Mouse (Mus musculus): Measurements from ENCODE around the gene Msh5.

Gene Msh5

GRCm38 (mm10) chr17:35070556-35071229 is 24.1 kb upstream of the Msh5 start:
- no peak for DNase-seq (ENCODE audit: low read depth, low spot score)

GRCm38 (mm10) chr17:35068213-35068914 is 21.8 kb upstream of the Msh5 start:
- DNase-seq (ENCODE audit: low read depth, low spot score), result no peak

- no peak for DNase-seq (ENCODE audit: low read depth, low spot score)
These were observed 19.5 kb upstream of the Msh5 start, which contains the start of gene Mpig6b for GRCm38 (mm10) chr17:35066084-35066483. Gene Mpig6b, minus strand, starts transcription at chr17:35066184.

GRCm38 (mm10) chr17:35064951-35065947 is 18.7 kb upstream of the Msh5 start, which contains the start of gene Ly6g6c:
Gene Ly6g6c, plus strand, starts transcription at chr17:35065388.
- peak; percentile 59 for DNase-seq (ENCODE audit: low read depth, low spot score)

- no peak for DNase-seq (ENCODE audit: low read depth, low spot score)
These were observed 17.9 kb upstream of the Msh5 start for GRCm38 (mm10) chr17:35064378-35064877.

GRCm38 (mm10) chr17:35063466-35063865 is 16.9 kb upstream of the Msh5 start:
- DNase-seq (ENCODE audit: low read depth, low spot score), result no peak

GRCm38 (mm10) chr17:35061299-35061698 is 14.8 kb upstream of the Msh5 start:
- no peak for DNase-seq (ENCODE audit: low read depth, low spot score)

GRCm38 (mm10) chr17:35060737-35061297 is 14.3 kb upstream of the Msh5 start:
- no peak for DNase-seq (ENCODE audit: low read depth, low spot score)

- DNase-seq (ENCODE audit: low read depth, low spot score), result no peak
These were observed 13.5 kb upstream of the Msh5 start for GRCm38 (mm10) chr17:35060071-35060470.

GRCm38 (mm10) chr17:35058911-35059892 is 12.7 kb upstream of the Msh5 start, which contains the start of gene Ddah2:
Gene Ddah2, plus strand, starts transcription at chr17:35059035.
- peak; percentile 94 for DNase-seq (ENCODE audit: low read depth, low spot score)

GRCm38 (mm10) chr17:35058316-35058715 is 11.8 kb upstream of the Msh5 start:
- no peak for DNase-seq (ENCODE audit: low read depth, low spot score)

GRCm38 (mm10) chr17:35057090-35057489 is 10.5 kb upstream of the Msh5 start:
- DNase-seq (ENCODE audit: low read depth, low spot score), result no peak

- DNase-seq (ENCODE audit: low read depth, low spot score), result no peak
These were observed 9.3 kb upstream of the Msh5 start for GRCm38 (mm10) chr17:35055691-35056495.

GRCm38 (mm10) chr17:35052271-35052798 is 5.8 kb upstream of the Msh5 start:
- no peak for DNase-seq (ENCODE audit: low read depth, low spot score)

GRCm38 (mm10) chr17:35051156-35052086 is 4.9 kb upstream of the Msh5 start:
- DNase-seq (ENCODE audit: low read depth, low spot score), result peak; percentile 89

- DNase-seq (ENCODE audit: low read depth, low spot score), result peak; percentile 61
These were observed 3.7 kb upstream of the Msh5 start for GRCm38 (mm10) chr17:35050126-35050750.

- DNase-seq (ENCODE audit: low read depth, low spot score), result peak; percentile 83
These were observed 3.0 kb upstream of the Msh5 start, which contains the start of gene Clic1 for GRCm38 (mm10) chr17:35049561-35050016. Gene Clic1, plus strand, starts transcription at chr17:35049966.

Measured in mesoderm, embryonic 11.5 days (tissue).